Mouse (Mus musculus) forebrain, embryonic 13.5 days (tissue): ENCODE data around the gene Cox6b2. TPM values are rescaled to one million over a fixed set of nuclear protein-coding genes. Genes with fewer than 3 reads are reported as not detected.

Experiments used
- polyA plus RNA-seq: library from polyadenylated mRNA; unstranded; fragments of >200 nt; fragmentation: Nextera tagmentation; extraction: Ambion mirVana; gene quantifications from 2 replicates; pipeline ENCODE4 v1.2.1, GENCODE M21; 2015

Cox6b2 gene
- polyA plus RNA-seq, 1 experiment from 2014 or later = 22.1 TPM

Other genes with a start within 250 kb of the Cox6b2 start
- 3.9 and 5.7 TPM in 2 replicates for gene Tnnt1, start 236.7 kb downstream of the Cox6b2 start, polyA plus RNA-seq
- 0.89 and 4.9 TPM in 2 replicates for gene Tnni3, start 228.9 kb downstream of the Cox6b2 start, polyA plus RNA-seq
- gene Dnaaf3, start 220.6 kb downstream of the Cox6b2 start, polyA plus RNA-seq = 1.4 and 2.0 TPM in 2 replicates
- 64.0 and 86.3 TPM in 2 replicates for gene Syt5, start 205.6 kb downstream of the Cox6b2 start, polyA plus RNA-seq
- gene Ptprh, start 149.1 kb downstream of the Cox6b2 start, polyA plus RNA-seq = 0.09 and 0.13 TPM in 2 replicates
- 2.9 and 3.3 TPM in 2 replicates for gene Tmem86b, start 121.7 kb downstream of the Cox6b2 start, polyA plus RNA-seq
- 7.8 and 8.1 TPM in 2 replicates for gene Ppp6r1, start 94.1 kb downstream of the Cox6b2 start, polyA plus RNA-seq
- 117 and 125 TPM in 2 replicates for gene Hspbp1, start 68.0 kb downstream of the Cox6b2 start, polyA plus RNA-seq
- gene Brsk1, start 62.5 kb downstream of the Cox6b2 start, polyA plus RNA-seq = 6.1 and 6.5 TPM in 2 replicates
- 0.27 and 0.29 TPM in 2 replicates for gene Tmem150b, start 27.8 kb downstream of the Cox6b2 start, polyA plus RNA-seq
- gene Kmt5c, start 13.0 kb downstream of the Cox6b2 start, polyA plus RNA-seq = 75.3 and 84.3 TPM in 2 replicates
- gene Fam71e2, start 18.2 kb upstream of the Cox6b2 start, polyA plus RNA-seq = not detected in 2 replicates
- gene Il11, start 29.8 kb upstream of the Cox6b2 start, polyA plus RNA-seq = 0.17 and 0.40 TPM in 2 replicates
- gene Tmem190, start 29.8 kb upstream of the Cox6b2 start, polyA plus RNA-seq = not detected in 2 replicates
- gene Tmem238, start 36.6 kb upstream of the Cox6b2 start, polyA plus RNA-seq = 2.6 and 2.7 TPM in 2 replicates
- gene Rpl28, start 39.8 kb upstream of the Cox6b2 start, polyA plus RNA-seq = 244 and 284 TPM in 2 replicates
- 398 and 454 TPM in 2 replicates for gene Ube2s, start 59.5 kb upstream of the Cox6b2 start, polyA plus RNA-seq
- 5.6 and 7.1 TPM in 2 replicates for gene Shisa7, start 91.6 kb upstream of the Cox6b2 start, polyA plus RNA-seq
- 2.7 and 3.4 TPM in 2 replicates for gene Isoc2b, start 117.2 kb upstream of the Cox6b2 start, polyA plus RNA-seq
- 0.63 and 0.77 TPM in 2 replicates for gene Isoc2a, start 124.1 kb upstream of the Cox6b2 start, polyA plus RNA-seq
- 0.26 and 0.45 TPM in 2 replicates for gene Gm36210, start 153.4 kb upstream of the Cox6b2 start, polyA plus RNA-seq
- gene Zfp628, start 162.1 kb upstream of the Cox6b2 start, polyA plus RNA-seq = 4.3 and 4.5 TPM in 2 replicates
- 21.2 and 24.9 TPM in 2 replicates for gene Nat14, start 168.9 kb upstream of the Cox6b2 start, polyA plus RNA-seq
- gene Ssc5d, start 172.7 kb upstream of the Cox6b2 start, polyA plus RNA-seq = 0.23 and 0.30 TPM in 2 replicates
- not detected in 2 replicates for gene Sbk2, start 211.3 kb upstream of the Cox6b2 start, polyA plus RNA-seq
- gene Sbk3, start 218.1 kb upstream of the Cox6b2 start, polyA plus RNA-seq = 0.09 and 0.19 TPM in 2 replicates
- 51.2 and 56.5 TPM in 2 replicates for gene Zfp579, start 243.1 kb upstream of the Cox6b2 start, polyA plus RNA-seq